Mouse (Mus musculus) bone marrow macrophage, adult 2 months (primary cell): Measurements from ENCODE around the gene Tmem238. TPM values are rescaled to one million over a fixed set of nuclear protein-coding genes. Genes with fewer than 3 reads are reported as not detected.
"Not testable (repeated sequence)": the region's sequence is repeated elsewhere in the genome, so short reads cannot be mapped to it uniquely, and the experiment has no call there.

ENCODE experiments used
- H3K27ac ChIP-seq: 2 replicates; pipeline ENCODE4 v1.5.1; 2012; ENCODE audit warnings: low read depth, low read length; ENCODE audit not compliant: insufficient read depth
- H3K4me1 ChIP-seq: 2 replicates; pipeline ENCODE4 v1.6.1; 2012; ENCODE audit warnings: low read length; ENCODE audit not compliant: control insufficient read depth, insufficient read depth
- H3K4me3 ChIP-seq: 2 replicates; pipeline ENCODE4 v1.5.1; 2012; ENCODE audit warnings: mild to moderate bottlenecking, low read length, moderate library complexity; ENCODE audit not compliant: insufficient read depth
- CTCF ChIP-seq: IDR thresholded peaks from 2 replicates; pipeline ENCODE4 v1.5.1; 2012; ENCODE audit warnings: low read depth, mild to moderate bottlenecking, low read length, moderate library complexity
- POLR2A ChIP-seq: IDR thresholded peaks from 2 replicates; pipeline ENCODE4 v1.6.1; 2012; ENCODE audit warnings: mild to moderate bottlenecking, low read depth, low read length, borderline replicate concordance
- polyA plus RNA-seq: library from polyadenylated mRNA; stranded (reverse); fragments of >200 nt; gene quantifications from 2 replicates; pipeline ENCODE4 v1.2.4, GENCODE M21; 2012; ENCODE audit not compliant: missing spikeins, insufficient read depth, insufficient read length

The Tmem238 gene
- polyA plus RNA-seq = 2.1 and 3.6 TPM in 2 replicates

DNA sequence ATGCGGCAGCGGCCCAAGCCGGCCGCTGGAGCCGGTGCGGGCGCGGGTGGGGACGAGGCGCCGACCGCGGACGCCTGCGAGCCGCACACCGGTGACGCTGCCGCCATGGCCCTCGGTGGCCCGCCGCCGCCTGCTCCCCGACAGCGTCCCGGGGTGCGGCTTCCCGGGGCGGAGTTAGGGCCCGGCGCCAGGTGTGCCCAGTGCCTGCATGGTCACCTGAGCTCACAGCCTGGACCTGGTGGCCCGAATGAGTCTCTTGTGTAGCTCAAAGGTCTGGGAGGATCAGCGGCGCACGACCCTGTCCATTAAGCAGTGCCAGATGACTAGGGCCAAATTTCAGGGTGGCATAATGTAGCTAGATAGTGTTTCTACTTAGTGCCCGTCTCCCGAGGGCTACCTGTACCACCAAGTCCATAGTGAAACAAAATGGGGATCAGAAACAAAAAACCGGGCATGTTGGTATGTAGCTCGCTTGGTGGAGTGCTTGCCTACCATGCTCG is at the start of gene Tmem238:
Gene Tmem238 (minus strand): TSS at position 221 of the 500 bp plus-strand sequence.
- peak within 1 kb of the TSS; percentile 78 for H3K4me3 ChIP-seq
- peaks cover 10% of the 10 kb centered on the region for H3K4me1 ChIP-seq
- peak within 1 kb of the TSS; percentile 48 for H3K27ac ChIP-seq
- no peak for TF ChIP-seq POLR2A
- TF ChIP-seq CTCF = no peak

DNA sequence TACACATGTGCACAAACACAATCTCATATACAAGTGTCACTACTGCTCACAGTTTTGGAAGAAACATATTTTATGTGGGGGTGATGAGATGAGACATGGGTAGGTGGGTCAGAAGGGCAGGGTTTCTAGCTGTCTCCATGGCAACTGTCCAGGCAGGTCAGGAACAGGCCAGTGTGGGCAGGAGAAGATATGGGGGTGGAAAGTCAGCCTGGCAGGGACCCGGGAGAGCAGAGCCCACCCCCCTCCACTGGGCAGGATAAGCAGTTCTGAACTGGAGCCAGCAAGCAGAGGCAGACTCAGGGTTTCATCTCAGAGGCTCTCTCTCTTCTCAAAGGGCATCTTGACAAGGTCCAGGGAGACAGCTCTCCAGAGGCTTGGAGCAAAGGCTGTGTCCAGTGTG is 48.2 kb upstream of the Tmem238 start:
- H3K4me1 ChIP-seq = no peaks in the 10 kb centered on the region; the same call in 1 of the 2 replicates
- H3K4me3 ChIP-seq = no peak overlapping the region
- H3K27ac ChIP-seq = no peak overlapping the region
- TF ChIP-seq POLR2A (no peak), CTCF (no peak)

DNA sequence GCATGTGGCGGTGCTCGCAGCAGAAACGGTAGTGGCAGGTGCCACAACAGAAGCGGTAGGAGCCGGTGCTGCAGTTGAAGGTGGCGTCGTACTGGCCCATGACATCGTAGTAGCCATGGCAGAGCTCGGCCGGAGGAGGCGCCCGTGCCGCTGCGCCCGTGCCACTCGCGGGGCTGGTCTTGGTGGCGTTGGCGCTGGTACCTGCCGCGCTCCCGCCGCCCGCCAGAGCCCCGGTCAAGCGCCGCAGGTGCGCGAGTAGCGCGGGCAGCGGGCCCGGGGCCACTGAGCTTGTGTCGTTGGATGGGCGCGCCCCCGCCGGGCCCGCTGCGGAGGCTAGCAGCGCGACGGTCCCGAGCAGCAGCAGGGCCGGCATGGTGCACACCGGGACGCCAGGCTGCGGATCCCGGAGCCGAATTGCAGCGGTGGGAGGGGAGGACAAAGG is 46.9 kb upstream of the Tmem238 start:
- H3K27ac ChIP-seq = no peak overlapping the region
- TF ChIP-seq POLR2A (no peak), CTCF (no peak)
- H3K4me3 ChIP-seq = peak overlapping the region; percentile 47
- H3K4me1 ChIP-seq = no peaks in the 10 kb centered on the region

GRCm38 (mm10) chr7:4835631-4836327 is 46.3 kb upstream of the Tmem238 start:
- Histone ChIP-seq H3K27ac (no peak overlapping the region), H3K4me3 (peak overlapping the region; percentile 47)
- TF ChIP-seq POLR2A (no peak), CTCF (no peak)

DNA sequence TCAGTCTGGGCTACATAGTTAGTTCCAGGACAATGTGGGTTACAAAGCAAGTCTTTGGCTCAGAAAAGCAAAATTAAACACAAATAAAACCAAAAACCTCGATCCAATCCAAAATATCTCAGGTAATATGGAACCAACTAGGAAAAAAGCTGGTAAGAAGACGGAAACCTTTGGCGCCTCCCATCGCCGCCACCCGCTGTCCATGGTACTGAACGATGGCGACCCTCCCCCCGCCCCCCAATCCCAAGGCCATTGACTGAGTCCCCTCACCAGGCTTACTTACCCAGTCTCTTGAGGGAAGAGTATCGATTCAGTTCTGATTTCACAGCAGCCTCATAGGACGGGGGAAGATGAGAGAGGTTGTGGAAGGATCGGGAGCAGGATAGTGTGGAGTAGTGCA is 41.0 kb upstream of the Tmem238 start:
- Histone ChIP-seq H3K4me1 (no peaks in the 10 kb centered on the region), H3K27ac (no peak overlapping the region), H3K4me3 (no peak overlapping the region)
- TF ChIP-seq POLR2A = no peak
- no peak for TF ChIP-seq CTCF

More at GRCm38 (mm10) chr7:4835631-4836327, 46.3 kb upstream of the Tmem238 start:
- no peaks in the 10 kb centered on the region for H3K4me1 ChIP-seq

DNA sequence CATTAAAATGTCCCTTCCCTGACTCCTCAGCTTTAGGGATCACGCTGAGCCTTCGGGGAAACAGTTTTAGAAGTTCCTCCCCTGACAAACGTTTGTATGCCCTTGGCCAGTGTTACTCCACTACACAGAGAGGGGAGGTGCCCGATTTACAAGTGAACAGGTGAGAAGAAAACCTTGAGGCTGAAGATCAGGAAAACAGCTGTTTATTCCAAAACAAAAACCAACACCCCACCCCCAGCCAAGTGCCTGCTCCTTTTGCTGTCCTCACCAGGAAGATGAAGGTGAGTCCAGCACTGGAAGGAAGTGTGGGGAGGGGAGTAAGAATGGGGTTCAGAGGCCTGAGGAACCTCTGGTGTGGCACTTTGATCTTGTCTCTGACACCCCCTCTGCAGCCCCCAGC is 35.9 kb upstream of the Tmem238 start:
- Histone ChIP-seq H3K27ac (no peak overlapping the region), H3K4me1 (no peaks in the 10 kb centered on the region), H3K4me3 (no peak overlapping the region)
- TF ChIP-seq POLR2A (no peak), CTCF (no peak)

DNA sequence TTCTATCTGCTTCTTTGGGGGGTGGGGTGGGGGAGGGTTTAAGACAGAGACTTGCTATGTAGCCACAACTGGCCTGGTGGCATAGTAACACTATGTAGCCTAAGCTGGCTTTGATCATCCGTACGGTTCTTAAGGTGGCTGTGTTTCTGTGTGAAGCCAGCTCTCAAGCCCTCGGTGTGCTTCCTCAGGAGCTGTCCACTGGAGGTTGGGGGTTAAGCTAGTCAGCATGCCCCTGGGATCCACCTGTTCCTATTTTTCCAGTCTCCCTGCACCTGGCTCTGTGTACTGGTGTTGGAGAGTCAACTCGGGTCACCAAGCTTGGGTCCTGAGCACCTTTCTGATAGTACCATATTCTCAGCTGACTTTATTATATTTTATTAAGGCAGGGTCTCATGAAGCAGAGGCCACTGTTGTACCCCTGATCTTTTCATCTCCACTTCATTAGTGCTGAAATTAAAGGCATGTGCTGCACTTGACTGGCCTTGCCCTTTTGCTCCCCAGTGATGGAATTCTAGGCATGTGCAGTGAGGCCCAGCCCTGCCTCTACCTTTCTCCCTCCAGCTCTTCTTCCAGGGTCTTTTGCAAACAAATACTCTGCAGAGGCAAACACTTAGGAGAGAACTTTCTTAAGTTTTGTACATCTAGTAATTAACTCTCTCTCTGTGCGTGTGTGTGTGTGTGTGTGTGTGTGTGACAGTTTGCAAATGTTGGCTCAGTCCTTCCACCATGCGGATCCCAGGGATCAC is 32.9 kb upstream of the Tmem238 start:
- TF ChIP-seq POLR2A = no peak
- no peak for TF ChIP-seq CTCF
- Histone ChIP-seq H3K4me1 (no peaks in the 10 kb centered on the region), H3K4me3 (no peak overlapping the region), H3K27ac (no peak overlapping the region)

GRCm38 (mm10) chr7:4821690-4822089 is 32.2 kb upstream of the Tmem238 start:
- H3K4me3 ChIP-seq = no peak overlapping the region
- peaks cover 2% of the 10 kb centered on the region for H3K4me1 ChIP-seq
- no peak overlapping the region for H3K27ac ChIP-seq
- no peak for TF ChIP-seq POLR2A
- no peak for TF ChIP-seq CTCF

- not testable (repeated sequence) for H3K4me1 ChIP-seq, H3K27ac ChIP-seq, H3K4me3 ChIP-seq
These were observed 31.5 kb upstream of the Tmem238 start for GRCm38 (mm10) chr7:4820925-4821324.

DNA sequence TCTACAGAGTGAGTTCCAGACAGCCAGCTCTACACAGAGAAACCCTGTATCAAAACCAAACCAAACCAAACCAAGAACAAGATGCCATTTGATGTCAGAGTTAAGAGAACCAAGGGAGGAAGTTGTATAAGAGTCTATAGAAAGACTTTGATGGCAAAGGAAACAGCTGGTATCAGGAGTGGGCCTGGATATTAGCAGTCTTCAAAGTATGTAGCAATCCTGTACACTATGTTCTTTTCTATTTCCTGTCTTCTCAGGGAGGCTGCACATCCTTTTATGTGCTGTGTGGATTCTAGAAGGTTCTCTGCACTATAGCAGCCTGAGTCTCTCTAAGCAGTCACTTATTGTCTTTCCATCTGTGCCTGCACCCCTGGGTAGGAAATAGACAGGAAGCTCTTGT is 27.1 kb upstream of the Tmem238 start:
- Histone ChIP-seq H3K27ac (no peak overlapping the region), H3K4me1 (peaks cover 2% of the 10 kb centered on the region), H3K4me3 (no peak overlapping the region)
- TF ChIP-seq CTCF (no peak), POLR2A (no peak)
